Mouse (Mus musculus) erythroblast, embryonic 14.5 days (primary cell): ENCODE data around the gene Prkca. TPM values are rescaled to one million over a fixed set of nuclear protein-coding genes. Genes with fewer than 3 reads are reported as not detected.

ENCODE experiments used
- H3K27me3 ChIP-seq: 2 replicates; pipeline ENCODE4 v1.6.1; 2012; ENCODE audit warnings: inconsistent platforms; ENCODE audit not compliant: control insufficient read depth
- H3K36me3 ChIP-seq: 2 replicates; pipeline ENCODE4 v1.6.1; 2012; ENCODE audit warnings: mild to moderate bottlenecking, inconsistent platforms; ENCODE audit not compliant: control insufficient read depth
- H3K4me1 ChIP-seq: 2 replicates; pipeline ENCODE4 v1.6.1; 2012; ENCODE audit warnings: inconsistent platforms; ENCODE audit not compliant: control insufficient read depth
- H3K4me3 ChIP-seq: replicated peaks from 2 replicates; pipeline ENCODE3; 2012; ENCODE audit warnings: moderate library complexity, mild to moderate bottlenecking, inconsistent platforms
- H3K9me3 ChIP-seq: 2 replicates; pipeline ENCODE4 v1.6.1; 2012; ENCODE audit warnings: low read length, inconsistent platforms, mixed read lengths; ENCODE audit not compliant: control insufficient read depth
- GATA1 ChIP-seq: IDR thresholded peaks from 2 replicates; pipeline ENCODE4 v1.6.1; 2012; ENCODE audit warnings: low read length, inconsistent platforms, mixed read lengths
- TAL1 ChIP-seq: IDR thresholded peaks from 3 replicates; pipeline ENCODE4 v1.6.1; 2012; ENCODE audit warnings: low read length, inconsistent platforms, mixed read lengths
- polyA plus RNA-seq: library from polyadenylated mRNA; stranded (reverse); fragments of >175 nt; gene quantifications from 2 replicates; pipeline ENCODE4 v1.2.3, GENCODE M21; 2012

The Prkca gene
- polyA plus RNA-seq, result 0.01 and 0.07 TPM in 2 replicates

DNA sequence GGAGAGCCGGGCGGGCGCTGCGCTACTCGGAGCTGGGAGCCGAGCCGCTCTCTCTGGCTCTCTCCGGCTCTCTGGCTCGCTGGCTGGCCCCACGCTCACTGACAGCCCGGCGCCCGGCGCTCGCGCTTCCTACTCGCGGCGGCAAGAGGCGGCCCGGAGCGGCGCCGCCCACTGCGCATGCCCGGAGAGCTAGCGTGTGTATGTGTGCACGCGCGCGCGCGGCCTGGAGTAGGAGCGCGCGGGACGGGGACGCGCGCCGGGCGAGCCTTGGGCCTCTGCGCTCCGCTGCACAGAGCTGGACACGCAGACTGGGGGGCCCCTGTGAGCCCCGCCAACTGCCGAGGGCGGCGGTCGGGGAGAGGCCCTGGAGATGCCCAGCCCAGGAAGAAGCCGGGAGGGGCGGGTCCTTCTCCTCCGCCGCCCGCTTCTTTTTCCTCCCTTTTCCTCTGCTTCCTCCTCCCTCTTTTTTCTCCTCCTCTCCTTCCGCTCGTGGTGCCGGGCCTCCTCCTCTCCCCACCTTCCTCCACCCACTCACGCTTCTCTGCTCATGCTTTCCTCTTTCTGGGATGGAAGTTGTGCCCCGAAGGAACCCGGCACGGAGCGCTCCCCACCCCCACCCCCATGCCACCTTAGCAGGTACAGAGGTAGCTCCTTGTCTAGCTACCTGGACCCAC is at the start of gene Prkca:
Prkca (minus strand) TSS at position 140 of the 674 bp plus-strand sequence.
- H3K9me3 ChIP-seq, result no peaks in the 10 kb centered on the region
- TF ChIP-seq GATA1 (no peak), TAL1 (no peak)
- no peaks in the 10 kb centered on the region for H3K36me3 ChIP-seq
- peaks cover 21% of the 10 kb centered on the region for H3K4me1 ChIP-seq
- peaks cover 45% of the 10 kb centered on the region for H3K27me3 ChIP-seq
- peak within 1 kb of the TSS; percentile 65 for H3K4me3 ChIP-seq

DNA sequence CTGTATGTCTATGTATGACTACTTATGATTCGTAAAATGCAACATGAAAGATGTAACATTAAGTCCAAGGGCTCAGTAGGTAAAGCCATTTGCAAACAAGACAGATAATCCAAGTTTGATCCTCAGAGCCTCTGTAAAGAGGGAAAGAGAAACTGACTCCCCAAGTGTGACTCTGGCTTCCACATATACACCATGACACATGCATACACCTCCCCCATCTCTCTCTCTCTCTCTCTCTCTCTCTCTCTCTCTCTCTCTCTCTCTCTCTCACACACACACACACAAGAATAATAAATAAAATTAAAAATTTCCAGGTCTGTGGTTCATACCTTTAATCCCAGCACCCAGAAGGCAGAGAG is 41.9 kb upstream of the Prkca start:
- no peak for TF ChIP-seq TAL1
- TF ChIP-seq GATA1, result no peak
- no peaks in the 10 kb centered on the region for H3K27me3 ChIP-seq
- H3K9me3 ChIP-seq, result no peaks in the 10 kb centered on the region
- no peaks in the 10 kb centered on the region for H3K36me3 ChIP-seq
- H3K4me1 ChIP-seq, result no peaks in the 10 kb centered on the region
- no peak overlapping the region for H3K4me3 ChIP-seq

DNA sequence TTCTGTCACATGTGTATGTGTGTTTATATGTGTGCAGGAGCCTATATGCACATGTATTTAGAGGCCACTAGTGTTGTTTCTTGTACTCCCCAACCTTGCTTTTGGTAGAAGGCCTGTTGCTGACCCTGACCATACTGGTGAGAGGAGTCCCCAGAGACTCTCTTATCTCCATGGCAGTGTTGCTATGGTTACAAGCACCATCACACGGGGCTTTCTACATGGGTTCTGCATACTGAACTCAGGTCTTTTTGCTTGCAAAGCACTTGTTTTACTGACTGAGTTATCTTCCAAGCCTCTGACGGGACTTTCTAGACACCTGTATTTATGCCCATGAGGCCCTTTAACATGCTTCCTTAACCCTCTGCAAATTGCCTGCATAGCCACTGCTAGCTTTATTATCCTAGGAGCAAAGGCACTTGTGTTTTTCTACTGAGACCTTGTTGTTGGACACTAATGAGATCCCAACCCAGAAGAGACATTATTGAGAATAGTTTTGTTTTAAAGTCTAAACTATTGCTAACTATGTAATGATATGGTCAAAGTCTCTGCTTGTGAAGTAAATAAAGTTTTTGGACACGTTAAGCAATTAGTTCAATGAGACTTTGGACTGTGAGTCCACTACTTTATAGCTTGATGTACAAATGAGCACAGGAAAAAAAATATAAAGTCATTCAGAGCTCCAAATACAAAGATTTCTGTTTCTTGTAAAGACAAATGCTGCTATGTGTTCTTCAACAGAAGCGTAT is 41.4 kb upstream of the Prkca start:
- no peaks in the 10 kb centered on the region for H3K4me1 ChIP-seq
- TF ChIP-seq GATA1 (no peak), TAL1 (no peak)
- H3K9me3 ChIP-seq, result no peaks in the 10 kb centered on the region
- no peak overlapping the region for H3K4me3 ChIP-seq
- H3K36me3 ChIP-seq, result no peaks in the 10 kb centered on the region
- H3K27me3 ChIP-seq, result no peaks in the 10 kb centered on the region

GRCm38 (mm10) chr11:108382664-108383063 is 38.9 kb upstream of the Prkca start:
- TF ChIP-seq TAL1 (no peak), GATA1 (no peak)
- H3K4me3 ChIP-seq, result no peak overlapping the region
- no peaks in the 10 kb centered on the region for H3K36me3 ChIP-seq
- H3K9me3 ChIP-seq, result no peaks in the 10 kb centered on the region
- H3K27me3 ChIP-seq, result no peaks in the 10 kb centered on the region
- no peaks in the 10 kb centered on the region for H3K4me1 ChIP-seq

DNA sequence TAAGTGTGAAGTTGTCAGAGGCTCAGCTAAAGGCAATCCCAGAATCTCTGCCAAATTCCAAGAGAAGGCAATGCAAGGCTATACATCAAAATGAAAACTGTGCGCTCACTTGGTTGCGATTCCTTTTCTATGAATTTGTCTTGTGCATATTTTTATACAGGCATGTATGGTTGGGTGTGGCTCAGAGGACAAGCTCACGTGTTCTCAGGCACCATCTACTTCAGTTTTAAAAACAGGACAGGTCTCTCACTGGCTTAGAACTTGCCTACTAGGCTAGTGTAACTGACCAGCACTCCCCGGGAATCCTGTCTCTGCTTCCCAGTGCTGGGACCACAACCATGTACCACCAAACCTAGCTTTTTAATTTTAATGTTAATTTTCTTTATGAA is 34.6 kb upstream of the Prkca start:
- H3K9me3 ChIP-seq, result no peaks in the 10 kb centered on the region
- H3K4me3 ChIP-seq, result no peak overlapping the region
- H3K36me3 ChIP-seq, result no peaks in the 10 kb centered on the region
- TF ChIP-seq TAL1 (no peak), GATA1 (no peak)
- H3K27me3 ChIP-seq, result no peaks in the 10 kb centered on the region
- no peaks in the 10 kb centered on the region for H3K4me1 ChIP-seq

DNA sequence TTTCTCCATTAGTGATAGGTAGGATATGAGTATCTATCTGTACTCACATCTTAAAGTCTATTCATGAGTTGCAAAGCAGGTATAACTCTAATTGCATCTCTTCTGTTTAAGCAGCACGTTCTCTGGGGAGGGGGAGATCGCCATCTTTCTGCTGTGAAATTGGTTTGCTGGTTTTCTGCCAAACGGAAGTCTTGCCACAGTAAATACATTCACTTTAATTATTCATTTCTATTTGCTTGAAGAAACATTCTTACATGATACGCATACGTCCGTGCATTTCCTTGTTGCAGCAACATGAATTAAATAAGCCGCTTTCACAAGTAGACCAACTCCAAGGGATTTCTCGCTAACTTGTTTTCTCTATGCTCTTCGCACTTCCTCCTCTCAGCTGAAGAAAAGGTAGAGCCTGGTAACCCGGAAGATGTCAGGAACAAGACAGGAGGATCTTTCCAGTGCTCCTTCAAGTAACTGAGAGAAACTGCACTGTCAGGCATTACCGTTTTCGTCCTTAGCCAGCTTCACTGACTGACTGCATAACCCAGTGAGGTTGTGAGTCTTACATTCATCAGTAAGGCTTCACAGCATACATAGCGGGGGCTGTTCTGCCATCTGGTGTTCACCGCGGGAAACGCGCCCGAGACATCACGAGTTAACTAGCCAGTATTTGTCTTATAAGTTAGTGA is 34.1 kb upstream of the Prkca start:
- H3K4me3 ChIP-seq, result no peak overlapping the region
- no peaks in the 10 kb centered on the region for H3K36me3 ChIP-seq
- H3K4me1 ChIP-seq, result no peaks in the 10 kb centered on the region
- no peaks in the 10 kb centered on the region for H3K27me3 ChIP-seq
- TF ChIP-seq TAL1, result no peak
- TF ChIP-seq GATA1, result no peak
- no peaks in the 10 kb centered on the region for H3K9me3 ChIP-seq

DNA sequence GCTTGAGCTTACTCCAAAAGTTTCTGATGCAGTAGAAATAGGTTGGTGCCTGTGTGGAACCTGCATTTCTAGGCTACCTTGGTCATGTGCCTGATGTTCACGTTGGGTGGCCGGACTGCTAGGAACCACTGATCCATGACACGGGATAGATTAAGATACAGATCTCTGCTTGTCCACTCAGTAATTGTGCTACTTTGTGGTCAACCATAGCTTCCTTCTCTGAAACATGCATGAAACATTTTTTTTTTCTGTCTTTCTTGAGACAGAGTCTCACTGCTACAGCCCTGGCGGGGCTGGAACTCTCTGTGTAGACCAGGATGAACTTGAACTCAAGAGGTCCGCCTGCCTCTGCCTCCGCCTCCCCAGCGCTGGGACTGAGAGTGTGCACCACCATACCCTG is 33.1 kb upstream of the Prkca start:
- TF ChIP-seq GATA1 (no peak), TAL1 (no peak)
- no peak overlapping the region for H3K4me3 ChIP-seq
- H3K36me3 ChIP-seq, result no peaks in the 10 kb centered on the region
- H3K4me1 ChIP-seq, result no peaks in the 10 kb centered on the region
- H3K27me3 ChIP-seq, result no peaks in the 10 kb centered on the region
- H3K9me3 ChIP-seq, result no peaks in the 10 kb centered on the region

- no peak overlapping the region for H3K4me3 ChIP-seq
Measured at GRCm38 (mm10) chr11:108367046-108367445, 23.3 kb upstream of the Prkca start.

GRCm38 (mm10) chr11:108365600-108365999 is 21.9 kb upstream of the Prkca start:
- no peak for TF ChIP-seq TAL1
- H3K27me3 ChIP-seq, result no peaks in the 10 kb centered on the region

More at GRCm38 (mm10) chr11:108367046-108367445, 23.3 kb upstream of the Prkca start:
- no peaks in the 10 kb centered on the region for H3K9me3 ChIP-seq
- no peaks in the 10 kb centered on the region for H3K36me3 ChIP-seq
- TF ChIP-seq TAL1 (no peak), GATA1 (no peak)
- no peaks in the 10 kb centered on the region for H3K4me1 ChIP-seq
- H3K27me3 ChIP-seq, result no peaks in the 10 kb centered on the region

More at GRCm38 (mm10) chr11:108365600-108365999, 21.9 kb upstream of the Prkca start:
- H3K4me1 ChIP-seq, result no peaks in the 10 kb centered on the region
- H3K4me3 ChIP-seq, result no peak overlapping the region
- H3K36me3 ChIP-seq, result no peaks in the 10 kb centered on the region
- H3K9me3 ChIP-seq, result no peaks in the 10 kb centered on the region
